Mouse (Mus musculus): Measurements from ENCODE around the gene Pml. TPM values are rescaled to one million over a fixed set of nuclear protein-coding genes. Genes with fewer than 3 reads are reported as not detected.

Gene Pml
- 14.7 and 17.6 TPM in 2 replicates for polyA plus RNA-seq (2016; fragmentation: Nextera tagmentation; extraction: Ambion mirVana)

- WGBS: 1% methylated on average over 16 of the region's 16 CpGs
- peak; percentile 87 for DNase-seq (ENCODE audit: low spot score)
- Histone ChIP-seq H3K4me1 (peaks cover 46% of the 10 kb centered on the region), H3K36me3 (0 out of 2 replicates have a peak, but pooled peaks cover 4% of the 10 kb centered on the region), H3K9me3 (no peaks in the 10 kb centered on the region), H3K27me3 (ENCODE audit: insufficient read depth, poor library complexity, severe bottlenecking) (no peaks in the 10 kb centered on the region), H3K27ac (peak within 1 kb of the TSS; percentile 92), H3K4me3 (peak within 1 kb of the TSS; percentile 67)
Observed at GRCm38 (mm10) chr9:58249592-58250192, at the start of gene Pml. Pml (minus strand) TSS chr9:58249786.

DNA sequence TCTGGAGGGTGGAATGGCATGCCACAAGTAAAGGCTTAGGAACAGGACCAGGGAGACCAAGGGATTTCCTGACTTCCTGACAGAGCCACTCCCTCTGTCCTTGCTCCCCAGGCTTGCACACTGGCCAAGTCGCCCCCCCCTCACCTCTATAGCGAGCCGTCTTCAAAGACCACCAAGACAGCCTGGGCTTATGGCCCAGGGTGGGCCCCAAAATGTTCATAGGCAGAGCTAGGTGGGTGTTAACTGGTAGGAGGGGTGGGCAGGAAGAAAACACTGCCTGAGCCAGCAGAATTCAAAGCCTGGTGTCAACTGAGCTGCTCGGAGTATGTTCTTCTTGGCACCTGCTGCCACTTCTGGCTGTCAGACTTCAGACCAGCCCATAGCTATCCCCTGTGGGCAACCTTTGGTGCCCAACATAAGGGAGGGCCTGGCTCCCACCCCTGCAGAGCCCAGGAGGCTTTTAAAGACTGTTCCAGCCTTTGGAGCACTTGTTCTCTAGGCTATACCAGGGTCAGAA lies 48.4 kb upstream of the Pml start:
- 74% methylated on average over 4 of the region's 4 CpGs for WGBS
- DNase-seq (ENCODE audit: low spot score): peak; percentile 61
- Histone ChIP-seq H3K27me3 (ENCODE audit: insufficient read depth, poor library complexity, severe bottlenecking) (no peaks in the 10 kb centered on the region), H3K27ac (peak overlapping the region; percentile 63), H3K9me3 (no peaks in the 10 kb centered on the region), H3K4me1 (peaks cover 62% of the 10 kb centered on the region), H3K4me3 (no peak overlapping the region), H3K36me3 (peaks cover 6% of the 10 kb centered on the region; the same call in 1 of the 2 replicates)

- no peak overlapping the region for H3K4me3 ChIP-seq
- peak; percentile 74 for DNase-seq (ENCODE audit: low spot score)
- H3K4me1 ChIP-seq: peaks cover 60% of the 10 kb centered on the region
- no peaks in the 10 kb centered on the region for H3K9me3 ChIP-seq
- H3K36me3 ChIP-seq: peaks cover 6% of the 10 kb centered on the region; the same call in 1 of the 2 replicates
- peak overlapping the region; percentile 63; the same call in 1 of the 2 replicates for H3K27ac ChIP-seq
- 68% methylated on average over 6 of the region's 6 CpGs for WGBS
- no peaks in the 10 kb centered on the region for H3K27me3 ChIP-seq (ENCODE audit: insufficient read depth, poor library complexity, severe bottlenecking)
Observed at GRCm38 (mm10) chr9:58297065-58297464, 47.5 kb upstream of the Pml start.

DNA sequence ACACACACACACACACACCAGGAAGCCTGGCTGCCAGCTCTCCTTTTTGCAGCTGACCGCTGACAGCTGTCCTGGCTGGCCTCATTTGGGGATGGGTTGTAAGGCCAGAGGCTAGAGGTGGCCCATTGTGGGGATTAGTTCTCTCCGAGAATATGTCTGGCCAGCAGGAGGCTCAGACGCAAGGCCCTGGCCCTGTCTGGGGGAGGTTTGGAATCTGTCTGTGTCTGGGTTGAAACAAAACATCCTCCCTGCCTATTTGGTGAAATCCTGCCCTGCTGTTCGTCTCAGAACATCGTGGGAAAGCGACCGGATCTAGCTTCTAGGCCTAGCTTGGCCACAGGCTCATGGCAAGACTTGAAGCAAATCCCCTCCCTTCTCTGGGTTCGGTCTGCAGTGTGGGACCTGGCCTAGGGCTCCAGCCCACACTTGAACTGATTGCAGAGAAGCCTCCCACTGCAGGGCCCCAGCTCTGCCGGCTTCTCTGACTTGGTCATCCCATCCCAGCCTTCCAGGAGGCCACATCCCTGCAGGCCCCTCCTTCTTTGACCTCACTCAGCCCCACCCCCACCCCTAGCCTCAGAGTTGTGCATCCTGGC lies 46.3 kb upstream of the Pml start:
- no peaks in the 10 kb centered on the region for H3K27me3 ChIP-seq (ENCODE audit: insufficient read depth, poor library complexity, severe bottlenecking)
- H3K4me3 ChIP-seq: peak overlapping the region; percentile 9; the same call in 1 of the 2 replicates
- peak overlapping the region; percentile 73 for H3K27ac ChIP-seq
- no peaks in the 10 kb centered on the region for H3K9me3 ChIP-seq
- H3K4me1 ChIP-seq: peaks cover 60% of the 10 kb centered on the region
- 16% methylated on average over 9 of the region's 9 CpGs for WGBS
- H3K36me3 ChIP-seq: peaks cover 10% of the 10 kb centered on the region; the same call in 1 of the 2 replicates
- DNase-seq (ENCODE audit: low spot score): no peak

GRCm38 (mm10) chr9:58295345-58295744 lies 45.8 kb upstream of the Pml start:
- 81% methylated on average over 3 of the region's 3 CpGs for WGBS
- DNase-seq (ENCODE audit: low spot score): no peak
- H3K27ac ChIP-seq: peak overlapping the region; percentile 73

GRCm38 (mm10) chr9:58294527-58294926 lies 44.9 kb upstream of the Pml start:
- 54% methylated on average over 7 of the region's 7 CpGs for WGBS
- Histone ChIP-seq H3K27ac (0 out of 2 replicates have a peak overlapping the region, but pooled peaks have one; percentile 23), H3K27me3 (ENCODE audit: insufficient read depth, poor library complexity, severe bottlenecking) (no peaks in the 10 kb centered on the region), H3K9me3 (no peaks in the 10 kb centered on the region), H3K36me3 (peaks cover 12% of the 10 kb centered on the region; the same call in 1 of the 2 replicates), H3K4me1 (peaks cover 54% of the 10 kb centered on the region), H3K4me3 (no peak overlapping the region)
- DNase-seq (ENCODE audit: low spot score): no peak

More at GRCm38 (mm10) chr9:58295345-58295744, 45.8 kb upstream of the Pml start:
- H3K27me3 ChIP-seq (ENCODE audit: insufficient read depth, poor library complexity, severe bottlenecking): no peaks in the 10 kb centered on the region
- no peak overlapping the region for H3K4me3 ChIP-seq
- H3K4me1 ChIP-seq: peaks cover 60% of the 10 kb centered on the region
- H3K9me3 ChIP-seq: no peaks in the 10 kb centered on the region
- H3K36me3 ChIP-seq: peaks cover 12% of the 10 kb centered on the region; the same call in 1 of the 2 replicates

GRCm38 (mm10) chr9:58289901-58290300 lies 40.3 kb upstream of the Pml start:
- no peak overlapping the region for H3K4me3 ChIP-seq
- 75% methylated on average over 2 of the region's 2 CpGs for WGBS

DNA sequence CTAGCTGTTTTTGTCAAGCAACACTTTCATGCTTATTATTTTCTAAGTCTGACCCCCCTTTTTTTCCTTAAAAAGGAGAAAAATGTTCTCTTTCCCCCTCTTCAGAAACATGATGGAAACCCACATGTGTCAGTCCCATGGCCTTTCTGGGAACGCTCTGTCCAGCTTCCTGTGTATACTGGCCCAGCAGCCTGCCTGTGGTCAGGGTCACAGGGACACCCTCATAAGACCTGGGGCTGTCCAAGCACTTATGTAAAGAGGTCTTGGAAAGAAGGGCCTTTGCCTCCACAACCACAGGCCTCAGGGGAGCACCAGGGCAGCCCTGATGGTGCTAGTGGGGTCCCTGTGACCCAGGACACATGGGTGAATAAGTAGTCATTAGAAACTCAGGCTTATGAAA lies 39.5 kb upstream of the Pml start:
- no peak overlapping the region for H3K4me3 ChIP-seq
- peaks cover 19% of the 10 kb centered on the region for H3K36me3 ChIP-seq
- H3K4me1 ChIP-seq: peaks cover 14% of the 10 kb centered on the region; the same call in 1 of the 2 replicates
- H3K27me3 ChIP-seq (ENCODE audit: insufficient read depth, poor library complexity, severe bottlenecking): no peaks in the 10 kb centered on the region
- no peak overlapping the region for H3K27ac ChIP-seq
- H3K9me3 ChIP-seq: no peaks in the 10 kb centered on the region
- DNase-seq (ENCODE audit: low spot score): no peak
- 81% methylated on average over 1 of the region's 1 CpGs for WGBS

More at GRCm38 (mm10) chr9:58289901-58290300, 40.3 kb upstream of the Pml start:
- no peak overlapping the region for H3K27ac ChIP-seq
- peaks cover 14% of the 10 kb centered on the region for H3K4me1 ChIP-seq
- no peaks in the 10 kb centered on the region for H3K27me3 ChIP-seq (ENCODE audit: insufficient read depth, poor library complexity, severe bottlenecking)
- H3K9me3 ChIP-seq: no peaks in the 10 kb centered on the region
- DNase-seq (ENCODE audit: low spot score): no peak
- peaks cover 19% of the 10 kb centered on the region for H3K36me3 ChIP-seq

- peak overlapping the region; percentile 32; the same call in 1 of the 2 replicates for H3K27ac ChIP-seq
- no peak for DNase-seq (ENCODE audit: low spot score)
- H3K4me3 ChIP-seq: no peak overlapping the region
- H3K27me3 ChIP-seq (ENCODE audit: insufficient read depth, poor library complexity, severe bottlenecking): no peaks in the 10 kb centered on the region
- peaks cover 7% of the 10 kb centered on the region for H3K36me3 ChIP-seq
- 81% methylated on average over 7 of the region's 7 CpGs for WGBS
- no peaks in the 10 kb centered on the region for H3K9me3 ChIP-seq
- peaks cover 29% of the 10 kb centered on the region; the same call in 1 of the 2 replicates for H3K4me1 ChIP-seq
Observed at GRCm38 (mm10) chr9:58283431-58283830, 33.8 kb upstream of the Pml start.

DNA sequence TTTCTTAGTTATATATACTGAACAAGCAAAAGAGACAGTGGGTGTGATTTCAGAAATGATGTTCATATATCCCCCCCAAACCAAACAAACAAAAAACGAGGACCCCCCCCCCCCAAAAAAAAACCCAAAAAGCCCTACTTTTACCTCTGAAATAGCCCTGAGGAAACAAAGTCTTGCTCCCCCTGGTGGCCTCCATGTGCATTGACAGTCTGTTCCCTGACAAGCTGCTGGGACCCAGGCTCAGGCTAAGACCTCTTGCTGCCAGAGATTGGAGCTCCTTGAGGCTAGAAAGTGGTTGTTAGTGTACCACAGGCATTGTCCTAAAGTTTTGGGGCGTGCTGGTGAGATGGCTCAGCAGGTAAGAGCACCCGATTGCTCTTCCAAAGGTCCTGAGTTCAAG lies 32.0 kb upstream of the Pml start:
- no peak overlapping the region for H3K4me3 ChIP-seq
- H3K27me3 ChIP-seq (ENCODE audit: insufficient read depth, poor library complexity, severe bottlenecking): no peaks in the 10 kb centered on the region
- H3K4me1 ChIP-seq: peaks cover 26% of the 10 kb centered on the region; the same call in 1 of the 2 replicates
- H3K27ac ChIP-seq: no peak overlapping the region
- 52% methylated on average over 3 of the region's 3 CpGs for WGBS
- no peaks in the 10 kb centered on the region for H3K9me3 ChIP-seq
- DNase-seq (ENCODE audit: low spot score): no peak
- H3K36me3 ChIP-seq: no peaks in the 10 kb centered on the region

GRCm38 (mm10) chr9:58280259-58281109 lies 30.9 kb upstream of the Pml start:
- H3K9me3 ChIP-seq: no peaks in the 10 kb centered on the region
- DNase-seq (ENCODE audit: low spot score): peak; percentile 89
- WGBS: 36% methylated on average over 9 of the region's 9 CpGs

GRCm38 (mm10) chr9:58279780-58280179 lies 30.2 kb upstream of the Pml start:
- 50% methylated on average over 5 of the region's 5 CpGs for WGBS
- Histone ChIP-seq H3K36me3 (no peaks in the 10 kb centered on the region), H3K4me3 (no peak overlapping the region)

More at GRCm38 (mm10) chr9:58280259-58281109, 30.9 kb upstream of the Pml start:
- H3K27ac ChIP-seq: no peak overlapping the region
- no peaks in the 10 kb centered on the region for H3K36me3 ChIP-seq
- H3K4me3 ChIP-seq: no peak overlapping the region
- no peaks in the 10 kb centered on the region for H3K27me3 ChIP-seq (ENCODE audit: insufficient read depth, poor library complexity, severe bottlenecking)
- peaks cover 30% of the 10 kb centered on the region for H3K4me1 ChIP-seq

More at GRCm38 (mm10) chr9:58279780-58280179, 30.2 kb upstream of the Pml start:
- peaks cover 35% of the 10 kb centered on the region for H3K4me1 ChIP-seq
- H3K9me3 ChIP-seq: no peaks in the 10 kb centered on the region
- no peak for DNase-seq (ENCODE audit: low spot score)
- no peak overlapping the region for H3K27ac ChIP-seq
- H3K27me3 ChIP-seq (ENCODE audit: insufficient read depth, poor library complexity, severe bottlenecking): no peaks in the 10 kb centered on the region
